Mouse (Mus musculus) limb, embryonic 12.5 days (tissue): ENCODE measurements at regions not wholly inside any gene's neighbourhood (a gene's known extent, or its start where the extent isn't known, plus 50 kb on each side); places are given as distances from the start of the nearest gene placed in this dataset.

ENCODE experiments used
- ATAC-seq: fragments of 200-750 bp; cut with Nextera tagmentation; 2 replicates; pipeline ENCODE4 v1.8.0; 2017; ENCODE audit warnings: low read depth, moderate TSS enrichment; ENCODE audit not compliant: insufficient number of reproducible peaks, insufficient read depth, low FRiP score, low TSS enrichment
- H3K27ac ChIP-seq: fragments of 300-500 bp; sonication (generic); 2 replicates; pipeline ENCODE4 v1.5.1; 2016; ENCODE audit warnings: mild to moderate bottlenecking, moderate library complexity
- H3K27me3 ChIP-seq: fragments of 300-500 bp; sonication (generic); 2 replicates; pipeline ENCODE4 v1.6.1; 2016; ENCODE audit warnings: mild to moderate bottlenecking, moderate library complexity
- H3K36me3 ChIP-seq: fragments of 300-500 bp; sonication (generic); 2 replicates; pipeline ENCODE4 v1.6.1; 2016; ENCODE audit warnings: mild to moderate bottlenecking, moderate library complexity
- H3K4me1 ChIP-seq: fragments of 300-500 bp; sonication (generic); replicated peaks from 2 replicates; pipeline ENCODE4 v1.6.1; 2016
- H3K4me2 ChIP-seq: fragments of 300-500 bp; sonication (generic); 2 replicates; pipeline ENCODE4 v1.6.1; 2016; ENCODE audit warnings: mild to moderate bottlenecking, moderate library complexity
- H3K4me3 ChIP-seq: fragments of 300-500 bp; sonication (generic); replicated peaks from 2 replicates; pipeline ENCODE4 v1.5.1; 2016; ENCODE audit warnings: mild to moderate bottlenecking
- H3K9ac ChIP-seq: fragments of 300-500 bp; sonication (generic); replicated peaks from 2 replicates; pipeline ENCODE4 v1.6.1; 2016; ENCODE audit warnings: mild to moderate bottlenecking, moderate library complexity
- H3K9me3 ChIP-seq: fragments of 300-500 bp; sonication (generic); 2 replicates; pipeline ENCODE4 v1.6.1; 2016; ENCODE audit warnings: mild to moderate bottlenecking, moderate library complexity
- WGBS: fragments of 180-500 bp; shearing (Covaris S2); methylation state at CpG from one replicate; pipeline ENCODE4 v1.1.7; 2016; 5-methylcytosine and 5-hydroxymethylcytosine counted together

- Histone ChIP-seq H3K4me3 (no peak overlapping the region), H3K27ac (no peak overlapping the region), H3K9me3 (no peaks in the 10 kb centered on the region), H3K4me2 (no peak overlapping the region), H3K36me3 (no peaks in the 10 kb centered on the region), H3K4me1 (no peaks in the 10 kb centered on the region), H3K27me3 (no peaks in the 10 kb centered on the region), H3K9ac (no peak overlapping the region)
- WGBS, result 66% methylated on average over 4 of the region's 4 CpGs
- ATAC-seq, result no peak
These were observed 154.9 kb downstream of the Qdpr start for GRCm38 (mm10) chr5:45295134-45295533.

GRCm38 (mm10) chr5:45292833-45293546 is 157.0 kb downstream of the Qdpr start:
- H3K4me3 ChIP-seq, result no peak overlapping the region
- ATAC-seq, result no peak
- WGBS, result 76% methylated on average over 9 of the region's 9 CpGs
- no peak overlapping the region for H3K9ac ChIP-seq
- H3K9me3 ChIP-seq, result no peaks in the 10 kb centered on the region
- H3K4me1 ChIP-seq, result no peaks in the 10 kb centered on the region
- no peak overlapping the region for H3K4me2 ChIP-seq
- H3K27me3 ChIP-seq, result no peaks in the 10 kb centered on the region
- no peak overlapping the region for H3K27ac ChIP-seq
- no peaks in the 10 kb centered on the region for H3K36me3 ChIP-seq

- no peaks in the 10 kb centered on the region for H3K27me3 ChIP-seq
- no peak for ATAC-seq
These were observed 157.7 kb downstream of the Qdpr start for GRCm38 (mm10) chr5:45292383-45292782.

GRCm38 (mm10) chr5:45291752-45292151 is 158.3 kb downstream of the Qdpr start:
- H3K4me1 ChIP-seq, result no peaks in the 10 kb centered on the region

More at GRCm38 (mm10) chr5:45292383-45292782, 157.7 kb downstream of the Qdpr start:
- Histone ChIP-seq H3K9ac (no peak overlapping the region), H3K36me3 (no peaks in the 10 kb centered on the region), H3K4me3 (no peak overlapping the region), H3K4me2 (no peak overlapping the region), H3K27ac (no peak overlapping the region), H3K9me3 (no peaks in the 10 kb centered on the region), H3K4me1 (no peaks in the 10 kb centered on the region)
- 91% methylated on average over 1 of the region's 1 CpGs for WGBS

GRCm38 (mm10) chr5:45291276-45291675 is 158.8 kb downstream of the Qdpr start:
- no peaks in the 10 kb centered on the region for H3K36me3 ChIP-seq
- no peak for ATAC-seq
- 91% methylated on average over 3 of the region's 3 CpGs for WGBS
- no peaks in the 10 kb centered on the region for H3K27me3 ChIP-seq
- H3K9me3 ChIP-seq, result no peaks in the 10 kb centered on the region
- no peak overlapping the region for H3K9ac ChIP-seq
- H3K27ac ChIP-seq, result no peak overlapping the region
- H3K4me3 ChIP-seq, result no peak overlapping the region
- H3K4me2 ChIP-seq, result no peak overlapping the region
- H3K4me1 ChIP-seq, result no peaks in the 10 kb centered on the region

More at GRCm38 (mm10) chr5:45291752-45292151, 158.3 kb downstream of the Qdpr start:
- H3K9ac ChIP-seq, result no peak overlapping the region
- ATAC-seq, result no peak
- H3K27me3 ChIP-seq, result no peaks in the 10 kb centered on the region
- no peaks in the 10 kb centered on the region for H3K36me3 ChIP-seq
- no peak overlapping the region for H3K27ac ChIP-seq
- H3K9me3 ChIP-seq, result no peaks in the 10 kb centered on the region
- WGBS, result 100% methylated on average over 1 of the region's 1 CpGs
- H3K4me3 ChIP-seq, result no peak overlapping the region
- no peak overlapping the region for H3K4me2 ChIP-seq

- Histone ChIP-seq H3K4me1 (peaks cover 16% of the 10 kb centered on the region), H3K4me2 (no peak overlapping the region), H3K27ac (no peak overlapping the region), H3K9ac (no peak overlapping the region), H3K9me3 (no peaks in the 10 kb centered on the region), H3K36me3 (no peaks in the 10 kb centered on the region), H3K27me3 (no peaks in the 10 kb centered on the region), H3K4me3 (no peak overlapping the region)
- WGBS, result 90% methylated on average over 8 of the region's 8 CpGs
- no peak for ATAC-seq
These were observed 163.6 kb downstream of the Qdpr start for GRCm38 (mm10) chr5:45286454-45286853.

GRCm38 (mm10) chr5:45284680-45285079 is 165.4 kb downstream of the Qdpr start:
- ATAC-seq, result no peak
- Histone ChIP-seq H3K36me3 (no peaks in the 10 kb centered on the region), H3K9me3 (no peaks in the 10 kb centered on the region), H3K4me1 (peaks cover 18% of the 10 kb centered on the region), H3K27me3 (no peaks in the 10 kb centered on the region), H3K9ac (no peak overlapping the region), H3K27ac (no peak overlapping the region), H3K4me2 (no peak overlapping the region), H3K4me3 (no peak overlapping the region)

- WGBS, result 60% methylated on average over 2 of the region's 2 CpGs
- ATAC-seq, result no peak
- H3K9ac ChIP-seq, result no peak overlapping the region
- H3K27ac ChIP-seq, result no peak overlapping the region
- H3K9me3 ChIP-seq, result no peaks in the 10 kb centered on the region
- no peaks in the 10 kb centered on the region for H3K27me3 ChIP-seq
- H3K4me2 ChIP-seq, result no peak overlapping the region
- no peak overlapping the region for H3K4me3 ChIP-seq
- peaks cover 18% of the 10 kb centered on the region for H3K4me1 ChIP-seq
- H3K36me3 ChIP-seq, result no peaks in the 10 kb centered on the region
These were observed 166.1 kb downstream of the Qdpr start for GRCm38 (mm10) chr5:45283908-45284415.

- Histone ChIP-seq H3K9me3 (no peaks in the 10 kb centered on the region), H3K27me3 (no peaks in the 10 kb centered on the region), H3K27ac (peak overlapping the region; percentile 66; the same call in 1 of the 2 replicates), H3K4me2 (peak overlapping the region; percentile 40), H3K4me1 (peaks cover 27% of the 10 kb centered on the region), H3K36me3 (no peaks in the 10 kb centered on the region), H3K4me3 (no peak overlapping the region), H3K9ac (no peak overlapping the region)
- WGBS, result 25% methylated on average over 9 of the region's 9 CpGs
- peak; percentile 82 for ATAC-seq
These were observed 167.7 kb downstream of the Qdpr start for GRCm38 (mm10) chr5:45282207-45282930.

- ATAC-seq, result peak; percentile 10; the same call in 1 of the 2 replicates
- Histone ChIP-seq H3K4me3 (peak overlapping the region; percentile 29), H3K4me2 (peak overlapping the region; percentile 58), H3K4me1 (peaks cover 28% of the 10 kb centered on the region), H3K27ac (no peak overlapping the region), H3K27me3 (no peaks in the 10 kb centered on the region), H3K9ac (no peak overlapping the region; the same call in 1 of the 2 replicates), H3K9me3 (no peaks in the 10 kb centered on the region), H3K36me3 (no peaks in the 10 kb centered on the region)
- WGBS, result 3% methylated on average over 9 of the region's 9 CpGs
These were observed 171.5 kb downstream of the Qdpr start for GRCm38 (mm10) chr5:45278571-45278970.

GRCm38 (mm10) chr5:45278005-45278432 is 172.0 kb downstream of the Qdpr start:
- Histone ChIP-seq H3K36me3 (no peaks in the 10 kb centered on the region), H3K4me1 (peaks cover 28% of the 10 kb centered on the region), H3K9me3 (no peaks in the 10 kb centered on the region), H3K4me2 (peak overlapping the region; percentile 58), H3K4me3 (peak overlapping the region; percentile 29), H3K9ac (no peak overlapping the region; the same call in 1 of the 2 replicates), H3K27me3 (no peaks in the 10 kb centered on the region), H3K27ac (peak overlapping the region; percentile 53; the same call in 1 of the 2 replicates)
- ATAC-seq, result no peak
- WGBS, result 1% methylated on average over 10 of the region's 10 CpGs
